Mouse (Mus musculus): ENCODE data around the gene 2810004N23Rik.
A peak's percentile ranks its signal among the peaks of the same experiment; 100 is the strongest.

- TF ChIP-seq POLR2A (IDR thresholded peaks at IDR 0.05; ENCODE audit: insufficient read depth, low read depth, low read length) (peak; percentile 84; the same call in 1 of the 2 replicates), CTCF (IDR thresholded peaks at IDR 0.05; ENCODE audit: insufficient read depth, low read depth, low read length) (no peak)
Observed at GRCm38 (mm10) chr8:124897386-124898250, 34.7 kb upstream of the 2810004N23Rik start, which contains the start of the genes Exoc8 and Sprtn.
